Mouse (Mus musculus) cerebellum, adult 18-20 months (tissue): ENCODE results near the gene Vmn2r8.
"Not testable (repeated sequence)": the region's sequence is repeated elsewhere in the genome, so short reads cannot be mapped to it uniquely, and the experiment has no call there.

ENCODE experiments used
- DNase-seq, 2 experiments: peaks; one replicate each; pipeline ENCODE4 v3.0.0; 2021

Gene Vmn2r8

GRCm38 (mm10) chr5:108808750-108809149, at the start of gene Vmn2r8:
Vmn2r8 (minus strand) TSS chr5:108808850.
- not testable (repeated sequence) for DNase-seq

- not testable (repeated sequence) for DNase-seq
These were observed 43.9 kb upstream of the Vmn2r8 start, which contains the start of gene Vmn2r9 for GRCm38 (mm10) chr5:108852501-108852900. Vmn2r9 (minus strand) TSS chr5:108852601.

- DNase-seq: no peak
These were observed 40.8 kb upstream of the Vmn2r8 start for GRCm38 (mm10) chr5:108849466-108849865.

- DNase-seq: no peak
These were observed 27.5 kb upstream of the Vmn2r8 start for GRCm38 (mm10) chr5:108836156-108836555.

GRCm38 (mm10) chr5:108823276-108823675, 14.6 kb upstream of the Vmn2r8 start:
- DNase-seq: no peak

- no peak for DNase-seq
These were observed 5.0 kb downstream of the Vmn2r8 start for GRCm38 (mm10) chr5:108803646-108804045.

- DNase-seq: not testable (repeated sequence)
These were observed 13.4 kb downstream of the Vmn2r8 start, which contains the start of gene Tmed11 for GRCm38 (mm10) chr5:108795263-108795662. Tmed11 (minus strand) TSS chr5:108795363.

GRCm38 (mm10) chr5:108790385-108790784, 18.3 kb downstream of the Vmn2r8 start:
- peak in 1 of 2 experiments; percentile 5 for DNase-seq

- no peak for DNase-seq
These were observed 33.9 kb downstream of the Vmn2r8 start, which contains the start of gene Rnf212 for GRCm38 (mm10) chr5:108774630-108775306. Rnf212 (minus strand) TSS chr5:108774982.

- DNase-seq: no peak
These were observed 48.6 kb downstream of the Vmn2r8 start for GRCm38 (mm10) chr5:108760002-108760401.

GRCm38 (mm10) chr5:108758396-108758795, 50.3 kb downstream of the Vmn2r8 start:
- DNase-seq: peak; percentile 5 to 11

GRCm38 (mm10) chr5:108751258-108751657, 57.4 kb downstream of the Vmn2r8 start:
- DNase-seq: not testable (repeated sequence)

GRCm38 (mm10) chr5:108750328-108751210, 58.1 kb downstream of the Vmn2r8 start:
- no peak for DNase-seq

- no peak for DNase-seq
These were observed 64.0 kb downstream of the Vmn2r8 start for GRCm38 (mm10) chr5:108744629-108745028.

- peak in 1 of 2 experiments; percentile 8 for DNase-seq
These were observed 64.8 kb downstream of the Vmn2r8 start for GRCm38 (mm10) chr5:108743856-108744255.

GRCm38 (mm10) chr5:108742596-108742995, 66.1 kb downstream of the Vmn2r8 start:
- DNase-seq: no peak

GRCm38 (mm10) chr5:108741844-108742243, 66.8 kb downstream of the Vmn2r8 start:
- no peak for DNase-seq
